Mouse (Mus musculus): ENCODE results near the gene Calu. TPM values are rescaled to one million over a fixed set of nuclear protein-coding genes. Genes with fewer than 3 reads are reported as not detected.

Calu gene
- polyA plus RNA-seq, 1 experiment from 2014 or later: 260 TPM

GRCm38 (mm10) chr6:29395910-29396713, 48.2 kb downstream of the Calu start, which contains the start of gene Ccdc136:
Gene Ccdc136 (plus strand): TSS chr6:29396309.
- Histone ChIP-seq H3K27ac (ENCODE audit: low read depth, low read length) (peak within 1 kb of the TSS; percentile 51), H3K9ac (ENCODE audit: low read depth, low read length) (peak within 1 kb of the TSS; percentile 79), H3K9me3 (ENCODE audit: control insufficient read depth, low read length) (no peaks in the 10 kb centered on the region), H3K4me2 (replicated peaks; ENCODE audit: low read depth, low read length) (peak within 1 kb of the TSS; percentile 88), H3K4me3 (ENCODE audit: low read depth, low read length) (peak within 1 kb of the TSS; percentile 68), H3K27me3 (ENCODE audit: control insufficient read depth, insufficient read depth, low read length) (peaks cover 9% of the 10 kb centered on the region; the same call in 1 of the 2 replicates), H3K4me1 (replicated peaks; ENCODE audit: control insufficient read depth, insufficient read depth, low read length) (peaks cover 3% of the 10 kb centered on the region), H3K36me3 (ENCODE audit: control insufficient read depth, insufficient read depth, low read length) (no peaks in the 10 kb centered on the region)
- ATAC-seq (ENCODE audit: low FRiP score) (peak; percentile 96), DNase-seq (ENCODE audit: low spot score) (peak; percentile 77)
- under 1% methylated on average over 21 of the region's 49 CpGs for WGBS

GRCm38 (mm10) chr6:29396714-29397540, 49.1 kb downstream of the Calu start:
- ATAC-seq (ENCODE audit: low FRiP score): peak; percentile 83
- H3K36me3 ChIP-seq (ENCODE audit: control insufficient read depth, insufficient read depth, low read length): no peaks in the 10 kb centered on the region
- H3K9ac ChIP-seq (ENCODE audit: low read depth, low read length): peak overlapping the region; percentile 79
- H3K4me3 ChIP-seq (ENCODE audit: low read depth, low read length): peak overlapping the region; percentile 68
- H3K4me1 ChIP-seq (replicated peaks; ENCODE audit: control insufficient read depth, insufficient read depth, low read length): peaks cover 3% of the 10 kb centered on the region
- peaks cover 9% of the 10 kb centered on the region; the same call in 1 of the 2 replicates for H3K27me3 ChIP-seq (ENCODE audit: control insufficient read depth, insufficient read depth, low read length)
- H3K9me3 ChIP-seq (ENCODE audit: control insufficient read depth, low read length): no peaks in the 10 kb centered on the region
- H3K27ac ChIP-seq (ENCODE audit: low read depth, low read length): peak overlapping the region; percentile 51
- peak; percentile 58 for DNase-seq (ENCODE audit: low spot score)
- H3K4me2 ChIP-seq (replicated peaks; ENCODE audit: low read depth, low read length): peak overlapping the region; percentile 88
- WGBS: 2% methylated on average over 20 of the region's 24 CpGs

GRCm38 (mm10) chr6:29397575-29397974, 49.7 kb downstream of the Calu start:
- no peak for ATAC-seq (ENCODE audit: low FRiP score)
- 7% methylated on average over 6 of the region's 6 CpGs for WGBS
- Histone ChIP-seq H3K9ac (ENCODE audit: low read depth, low read length) (peak overlapping the region; percentile 79), H3K4me2 (replicated peaks; ENCODE audit: low read depth, low read length) (peak overlapping the region; percentile 88), H3K4me1 (replicated peaks; ENCODE audit: control insufficient read depth, insufficient read depth, low read length) (peaks cover 3% of the 10 kb centered on the region), H3K9me3 (ENCODE audit: control insufficient read depth, low read length) (no peaks in the 10 kb centered on the region), H3K36me3 (ENCODE audit: control insufficient read depth, insufficient read depth, low read length) (no peaks in the 10 kb centered on the region), H3K27ac (ENCODE audit: low read depth, low read length) (no peak overlapping the region), H3K4me3 (ENCODE audit: low read depth, low read length) (peak overlapping the region; percentile 68), H3K27me3 (ENCODE audit: control insufficient read depth, insufficient read depth, low read length) (peaks cover 9% of the 10 kb centered on the region; the same call in 1 of the 2 replicates)
- DNase-seq (ENCODE audit: low spot score): peak; percentile 35

GRCm38 (mm10) chr6:29399851-29400250, 52.0 kb downstream of the Calu start:
- Histone ChIP-seq H3K36me3 (ENCODE audit: control insufficient read depth, insufficient read depth, low read length) (no peaks in the 10 kb centered on the region), H3K4me3 (ENCODE audit: low read depth, low read length) (no peak overlapping the region), H3K9ac (ENCODE audit: low read depth, low read length) (no peak overlapping the region), H3K27me3 (ENCODE audit: control insufficient read depth, insufficient read depth, low read length) (peaks cover 3% of the 10 kb centered on the region; the same call in 1 of the 2 replicates), H3K27ac (ENCODE audit: low read depth, low read length) (no peak overlapping the region), H3K9me3 (ENCODE audit: control insufficient read depth, low read length) (no peaks in the 10 kb centered on the region), H3K4me1 (replicated peaks; ENCODE audit: control insufficient read depth, insufficient read depth, low read length) (peaks cover 3% of the 10 kb centered on the region), H3K4me2 (replicated peaks; ENCODE audit: low read depth, low read length) (no peak overlapping the region)
- DNase-seq (ENCODE audit: low spot score) (no peak), ATAC-seq (ENCODE audit: low FRiP score) (no peak)
- WGBS: 73% methylated on average over 4 of the region's 4 CpGs

GRCm38 (mm10) chr6:29402693-29403342, 54.9 kb downstream of the Calu start:
- no peak overlapping the region for H3K9ac ChIP-seq (ENCODE audit: low read depth, low read length)
- 5% methylated on average over 34 of the region's 34 CpGs for WGBS
- ATAC-seq (ENCODE audit: low FRiP score): no peak

GRCm38 (mm10) chr6:29406412-29406811, 58.5 kb downstream of the Calu start:
- no peak overlapping the region for H3K9ac ChIP-seq (ENCODE audit: low read depth, low read length)
- no peak overlapping the region for H3K27ac ChIP-seq (ENCODE audit: low read depth, low read length)
- DNase-seq (ENCODE audit: low spot score) (no peak), ATAC-seq (ENCODE audit: low FRiP score) (no peak)
- H3K4me1 ChIP-seq (replicated peaks; ENCODE audit: control insufficient read depth, insufficient read depth, low read length): no peaks in the 10 kb centered on the region; the same call in 1 of the 2 replicates
- no peak overlapping the region for H3K4me3 ChIP-seq (ENCODE audit: low read depth, low read length)
- no peaks in the 10 kb centered on the region for H3K36me3 ChIP-seq (ENCODE audit: control insufficient read depth, insufficient read depth, low read length)
- no peaks in the 10 kb centered on the region for H3K27me3 ChIP-seq (ENCODE audit: control insufficient read depth, insufficient read depth, low read length)
- no peaks in the 10 kb centered on the region for H3K9me3 ChIP-seq (ENCODE audit: control insufficient read depth, low read length)
- 77% methylated on average over 6 of the region's 6 CpGs for WGBS
- no peak overlapping the region for H3K4me2 ChIP-seq (replicated peaks; ENCODE audit: low read depth, low read length)

More at GRCm38 (mm10) chr6:29402693-29403342, 54.9 kb downstream of the Calu start:
- H3K36me3 ChIP-seq (ENCODE audit: control insufficient read depth, insufficient read depth, low read length): no peaks in the 10 kb centered on the region
- 0 out of 2 replicates have a peak overlapping the region, but pooled peaks have one; percentile 14 for H3K4me2 ChIP-seq (replicated peaks; ENCODE audit: low read depth, low read length)
- no peak overlapping the region for H3K27ac ChIP-seq (ENCODE audit: low read depth, low read length)
- H3K4me1 ChIP-seq (replicated peaks; ENCODE audit: control insufficient read depth, insufficient read depth, low read length): no peaks in the 10 kb centered on the region; the same call in 1 of the 2 replicates
- H3K4me3 ChIP-seq (ENCODE audit: low read depth, low read length): no peak overlapping the region
- H3K27me3 ChIP-seq (ENCODE audit: control insufficient read depth, insufficient read depth, low read length): no peaks in the 10 kb centered on the region
- H3K9me3 ChIP-seq (ENCODE audit: control insufficient read depth, low read length): no peaks in the 10 kb centered on the region
- peak; percentile 50 for DNase-seq (ENCODE audit: low spot score)

- 89% methylated on average over 9 of the region's 9 CpGs for WGBS
- Histone ChIP-seq H3K4me1 (replicated peaks; ENCODE audit: control insufficient read depth, insufficient read depth, low read length) (no peaks in the 10 kb centered on the region), H3K9me3 (ENCODE audit: control insufficient read depth, low read length) (no peaks in the 10 kb centered on the region), H3K27me3 (ENCODE audit: control insufficient read depth, insufficient read depth, low read length) (no peaks in the 10 kb centered on the region), H3K27ac (ENCODE audit: low read depth, low read length) (no peak overlapping the region), H3K36me3 (ENCODE audit: control insufficient read depth, insufficient read depth, low read length) (no peaks in the 10 kb centered on the region), H3K9ac (ENCODE audit: low read depth, low read length) (no peak overlapping the region), H3K4me2 (replicated peaks; ENCODE audit: low read depth, low read length) (no peak overlapping the region), H3K4me3 (ENCODE audit: low read depth, low read length) (no peak overlapping the region)
- DNase-seq (ENCODE audit: low spot score): no peak
- no peak for ATAC-seq (ENCODE audit: low FRiP score)
Observed at GRCm38 (mm10) chr6:29415446-29415845, 67.6 kb downstream of the Calu start.

GRCm38 (mm10) chr6:29420596-29420995, 72.7 kb downstream of the Calu start:
- Histone ChIP-seq H3K4me2 (replicated peaks; ENCODE audit: low read depth, low read length) (no peak overlapping the region), H3K4me1 (replicated peaks; ENCODE audit: control insufficient read depth, insufficient read depth, low read length) (no peaks in the 10 kb centered on the region), H3K9ac (ENCODE audit: low read depth, low read length) (no peak overlapping the region), H3K9me3 (ENCODE audit: control insufficient read depth, low read length) (no peaks in the 10 kb centered on the region), H3K27me3 (ENCODE audit: control insufficient read depth, insufficient read depth, low read length) (no peaks in the 10 kb centered on the region), H3K36me3 (ENCODE audit: control insufficient read depth, insufficient read depth, low read length) (no peaks in the 10 kb centered on the region), H3K27ac (ENCODE audit: low read depth, low read length) (no peak overlapping the region), H3K4me3 (ENCODE audit: low read depth, low read length) (no peak overlapping the region)
- WGBS: 88% methylated on average over 2 of the region's 2 CpGs
- DNase-seq (ENCODE audit: low spot score): no peak
- ATAC-seq (ENCODE audit: low FRiP score): no peak

Data from hindbrain, embryonic 11.5 days (tissue).